Mouse (Mus musculus) retina, postnatal 1 day (tissue): ENCODE data around the gene Timm8a2.

Experiments used
- DNase-seq: peaks from one replicate; pipeline ENCODE4 v3.0.0-alpha.2; 2012

Gene Timm8a2

GRCm38 (mm10) chr14:122012814-122013213, 21.7 kb upstream of the Timm8a2 start:
- DNase-seq = no peak

DNA sequence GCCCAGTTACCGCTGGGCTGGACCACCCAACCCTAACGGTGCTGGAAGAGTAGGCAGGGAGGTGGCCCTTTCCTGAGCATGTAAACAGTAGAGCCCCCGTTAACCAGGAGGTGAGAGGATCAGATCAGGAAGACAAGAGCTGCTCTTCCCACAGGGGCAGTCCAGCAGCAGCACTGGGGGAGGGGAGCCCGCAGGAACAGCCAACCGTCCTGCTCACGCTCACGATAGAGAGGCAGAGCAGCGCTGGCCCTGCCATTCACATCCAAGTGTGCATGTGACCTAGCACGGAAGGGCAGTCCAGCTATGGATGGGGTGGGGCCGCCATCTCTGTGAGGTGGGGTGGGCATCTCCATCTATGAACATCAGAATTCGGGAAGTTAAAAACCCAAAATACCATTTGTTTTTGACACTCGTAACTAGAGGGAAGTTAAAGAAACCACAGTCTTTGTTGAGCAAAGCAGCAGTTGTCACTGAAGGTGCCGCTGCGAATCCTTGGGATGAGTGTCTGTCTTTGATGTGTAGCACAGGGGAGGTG, 21.0 kb upstream of the Timm8a2 start:
- DNase-seq = no peak

DNA sequence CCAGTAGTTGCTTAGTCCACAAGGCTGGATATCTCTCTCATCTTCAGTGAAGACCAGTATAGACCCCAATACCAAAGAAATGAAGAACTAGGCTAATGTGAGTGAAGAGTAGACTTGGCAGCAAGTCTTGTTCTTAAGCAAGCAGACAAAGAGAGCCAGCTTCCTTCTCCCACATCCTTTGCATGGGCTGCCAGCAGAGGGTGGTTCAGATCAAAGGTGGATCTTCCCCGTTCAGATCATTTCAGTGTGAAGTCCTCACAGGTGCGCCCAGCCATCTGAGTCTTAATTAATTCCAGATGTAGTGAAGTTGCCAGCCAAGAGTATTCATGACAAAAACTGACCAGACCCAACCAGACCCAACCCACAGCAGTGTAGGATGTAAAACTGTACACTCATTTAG, 16.5 kb upstream of the Timm8a2 start:
- DNase-seq = no peak

GRCm38 (mm10) chr14:122019389-122019788, 15.1 kb upstream of the Timm8a2 start:
- no peak for DNase-seq

GRCm38 (mm10) chr14:122020567-122020966, 13.9 kb upstream of the Timm8a2 start:
- DNase-seq = no peak

GRCm38 (mm10) chr14:122023054-122023453, 11.4 kb upstream of the Timm8a2 start:
- no peak for DNase-seq

DNA sequence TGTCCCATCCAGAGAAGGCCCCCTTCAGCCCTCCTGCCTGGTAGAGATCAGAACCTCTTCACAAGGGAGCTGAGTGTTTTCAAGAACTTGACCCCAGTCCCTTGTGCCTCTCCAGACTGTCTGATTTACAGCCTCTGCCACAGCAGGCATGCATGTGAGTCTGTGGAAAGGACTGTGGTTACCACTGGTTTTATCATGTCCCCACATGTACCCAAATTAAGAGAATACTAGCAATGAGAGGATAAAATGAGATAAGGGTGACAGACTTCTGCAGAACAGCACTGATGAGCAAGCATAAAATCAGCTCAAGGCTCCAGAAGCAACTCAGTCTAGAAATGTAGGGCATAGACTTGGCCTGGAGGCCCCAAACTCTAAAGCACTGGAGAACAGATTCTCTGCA, 10.5 kb upstream of the Timm8a2 start:
- DNase-seq = no peak

- no peak for DNase-seq
Measured at GRCm38 (mm10) chr14:122028926-122029745, 5.3 kb upstream of the Timm8a2 start.

DNA sequence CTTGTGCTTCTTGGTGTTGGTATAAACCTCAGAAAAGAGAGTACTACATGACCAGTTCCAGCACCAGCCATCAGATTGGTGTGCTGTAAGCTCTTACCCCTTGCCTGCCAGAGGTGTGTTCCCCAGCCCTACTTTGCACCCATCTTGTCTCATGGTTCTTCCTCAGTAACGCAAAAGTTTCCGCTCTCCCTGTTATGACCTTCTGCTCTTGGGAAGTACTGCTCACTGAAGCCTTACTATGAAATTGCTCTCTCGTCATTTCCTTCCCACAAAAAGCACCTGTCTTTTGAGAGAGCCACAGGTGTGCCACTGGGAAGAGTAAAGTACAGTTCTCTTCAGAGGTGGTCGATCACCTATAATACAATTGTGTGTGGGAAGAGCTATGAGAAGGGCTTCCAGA, 4.6 kb upstream of the Timm8a2 start:
- no peak for DNase-seq

DNA sequence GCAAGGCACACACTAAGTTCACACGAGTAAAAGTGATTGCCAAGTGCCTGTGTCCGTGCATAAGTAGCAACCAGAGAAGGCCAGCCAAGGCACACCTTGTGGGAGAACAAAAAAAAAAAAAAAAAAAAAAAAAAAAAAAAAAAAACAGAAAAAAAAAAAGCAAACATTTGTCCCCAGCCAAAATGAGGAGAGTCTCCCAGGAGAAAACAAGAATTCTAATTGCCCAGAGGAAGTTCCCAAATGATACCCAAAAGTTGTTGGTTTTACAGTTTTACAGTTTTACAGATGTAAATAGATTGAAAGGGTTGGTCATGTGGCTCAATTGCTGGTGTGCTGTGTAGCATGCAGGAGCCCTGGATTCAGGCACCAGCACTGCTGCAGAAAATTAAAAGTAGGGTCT, 2.4 kb upstream of the Timm8a2 start:
- no peak for DNase-seq

GRCm38 (mm10) chr14:122035181-122035580, 707 bp downstream of the Timm8a2 start:
- DNase-seq = no peak

DNA sequence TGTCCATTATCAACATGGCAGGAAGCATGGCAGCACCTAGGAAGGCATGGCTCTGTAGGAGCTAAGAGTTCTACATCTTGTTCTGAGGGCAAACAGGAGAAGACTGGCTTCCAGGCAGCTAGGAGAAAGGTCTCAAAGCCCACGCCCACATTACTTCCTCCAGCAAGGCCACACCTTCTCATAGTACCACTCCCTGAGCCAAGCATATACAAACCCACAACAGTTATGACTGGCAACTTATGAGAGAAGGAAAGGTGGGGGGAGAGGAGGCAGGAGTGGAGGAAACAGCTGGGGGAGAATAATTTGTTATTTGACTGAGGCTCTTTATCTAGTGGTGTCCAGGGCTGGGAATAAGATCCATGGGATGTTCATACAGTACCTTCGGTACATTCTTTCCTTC, 1.4 kb downstream of the Timm8a2 start:
- no peak for DNase-seq

DNA sequence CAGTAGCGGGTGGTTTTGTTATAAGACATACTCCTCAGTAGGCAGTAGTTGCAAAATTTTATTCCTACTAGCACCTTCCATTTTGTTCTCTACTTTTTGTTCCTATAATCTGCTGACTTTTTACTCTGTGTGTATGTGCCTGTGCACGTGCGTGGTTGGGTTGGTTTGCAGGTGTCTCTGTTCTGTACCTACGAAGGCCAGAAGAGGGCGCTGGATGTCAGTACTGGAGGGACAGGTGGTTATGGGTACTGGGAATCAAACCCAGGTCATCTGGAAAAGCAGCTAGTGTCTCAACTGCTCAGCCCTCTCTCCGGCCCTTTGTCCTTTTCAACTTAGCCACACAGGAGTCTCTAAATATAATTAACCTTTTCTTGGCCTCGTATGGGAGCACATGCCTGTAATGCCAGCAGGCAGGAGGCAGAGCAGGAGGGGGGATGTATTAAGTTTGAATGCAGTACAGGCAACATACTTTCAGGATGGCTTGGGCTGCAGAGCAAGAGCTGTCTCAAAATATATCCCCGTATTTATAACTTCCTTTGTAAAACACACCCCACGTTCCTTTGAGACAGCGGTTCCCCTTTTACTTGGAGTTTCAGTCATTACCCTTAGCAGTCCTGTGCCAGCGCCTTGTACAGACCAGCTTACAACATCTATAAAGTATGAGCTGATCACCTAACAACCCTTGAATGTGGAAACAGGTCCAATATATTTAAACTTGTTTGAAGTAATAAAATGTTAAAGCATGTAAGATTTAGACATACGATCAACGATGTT, 4.6 kb downstream of the Timm8a2 start:
- DNase-seq = no peak

DNA sequence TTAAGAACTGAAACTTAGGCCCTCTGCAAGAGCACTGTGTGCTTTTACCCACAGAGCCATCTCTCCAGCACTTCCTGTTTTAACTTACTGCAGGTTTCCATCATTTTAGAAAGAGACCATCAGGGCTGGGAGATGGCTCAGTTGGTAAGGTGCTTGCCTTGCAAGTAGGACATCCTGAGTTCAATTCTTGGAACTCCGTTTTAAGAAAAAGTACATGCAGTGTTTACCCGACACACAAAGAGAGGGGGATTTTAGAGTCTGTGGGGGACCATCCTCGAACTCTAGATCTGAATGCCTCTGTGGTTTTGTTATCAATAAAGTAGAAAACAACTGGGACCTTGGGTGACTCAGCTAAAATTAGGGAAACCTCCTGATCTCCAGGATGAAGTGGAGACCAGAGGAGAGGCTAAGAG, 6.9 kb downstream of the Timm8a2 start:
- DNase-seq = no peak

DNA sequence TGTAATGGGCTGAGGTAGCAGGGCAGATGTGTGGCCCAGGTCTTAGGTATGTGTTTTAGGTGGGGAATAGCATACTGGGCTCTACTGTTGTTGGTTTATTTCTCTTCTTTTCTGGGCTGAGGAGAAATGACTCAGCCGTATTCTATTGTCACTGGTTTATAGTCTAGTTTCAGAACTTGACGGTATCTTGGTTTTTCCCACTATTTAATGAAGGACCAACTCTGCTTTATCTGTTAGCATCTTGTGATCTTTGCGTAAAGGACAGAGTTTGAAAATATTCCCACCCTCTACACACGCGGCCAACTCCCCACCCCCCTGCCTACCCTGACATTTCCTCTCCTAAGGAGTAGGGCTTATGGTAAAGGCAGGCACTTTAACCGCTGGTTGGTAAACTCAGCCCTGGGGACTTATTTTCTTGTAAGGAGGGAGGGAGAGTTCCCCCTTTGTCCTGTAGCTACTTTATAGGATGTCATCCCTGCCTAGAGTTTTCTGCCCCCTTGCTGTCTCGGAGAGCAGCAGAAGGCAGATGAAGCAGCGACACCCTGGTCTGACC, 7.7 kb downstream of the Timm8a2 start:
- no peak for DNase-seq

- no peak for DNase-seq
Measured at GRCm38 (mm10) chr14:122047784-122048183, 13.3 kb downstream of the Timm8a2 start.

GRCm38 (mm10) chr14:122048816-122049215, 14.3 kb downstream of the Timm8a2 start:
- no peak for DNase-seq

- no peak for DNase-seq
Measured at GRCm38 (mm10) chr14:122052896-122053635, 18.6 kb downstream of the Timm8a2 start.

GRCm38 (mm10) chr14:122056871-122057270, 22.4 kb downstream of the Timm8a2 start:
- no peak for DNase-seq

GRCm38 (mm10) chr14:122057941-122058346, 23.5 kb downstream of the Timm8a2 start:
- no peak for DNase-seq

DNA sequence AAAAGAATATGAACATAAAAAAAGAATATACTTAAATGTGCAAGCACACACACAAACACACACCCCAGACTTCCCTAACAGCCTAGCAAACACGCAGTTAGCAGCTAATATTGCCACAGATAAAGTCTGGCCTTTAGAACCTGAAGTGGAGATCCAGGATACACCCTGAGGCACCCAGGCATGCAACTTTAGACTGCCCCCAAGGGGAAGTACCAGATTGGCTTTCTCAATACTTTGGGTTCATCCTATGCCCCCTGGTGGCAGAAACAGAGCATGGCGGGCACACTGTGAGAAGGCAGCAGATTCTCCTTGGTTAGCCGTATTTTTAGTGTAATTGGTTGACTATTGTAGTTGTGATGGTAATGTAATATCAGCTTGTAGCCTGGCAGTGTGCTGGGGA, 26.2 kb downstream of the Timm8a2 start:
- DNase-seq = peak; percentile 80

DNA sequence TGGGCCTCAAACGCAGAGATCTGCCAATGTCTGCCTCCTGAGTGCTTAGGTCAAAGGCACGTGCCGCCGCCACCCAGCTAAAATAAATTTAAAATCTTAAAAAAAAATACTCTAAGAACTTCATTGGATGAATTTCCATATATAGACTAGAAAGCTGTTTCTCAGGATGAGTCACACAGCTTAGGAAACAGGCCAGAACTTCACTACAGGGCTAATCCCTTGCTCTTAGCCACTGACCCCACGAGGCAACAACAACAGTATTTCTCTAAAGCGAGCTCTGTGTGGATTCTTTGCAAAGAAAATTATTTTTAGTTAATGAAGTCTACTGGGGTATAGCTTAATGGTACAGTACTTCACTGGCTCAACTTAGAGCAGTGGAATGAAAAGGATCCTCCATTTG, 26.9 kb downstream of the Timm8a2 start:
- no peak for DNase-seq
